Comparison of ENCODE assay signal across 20 mouse cellular contexts in the genomic region with DNA sequence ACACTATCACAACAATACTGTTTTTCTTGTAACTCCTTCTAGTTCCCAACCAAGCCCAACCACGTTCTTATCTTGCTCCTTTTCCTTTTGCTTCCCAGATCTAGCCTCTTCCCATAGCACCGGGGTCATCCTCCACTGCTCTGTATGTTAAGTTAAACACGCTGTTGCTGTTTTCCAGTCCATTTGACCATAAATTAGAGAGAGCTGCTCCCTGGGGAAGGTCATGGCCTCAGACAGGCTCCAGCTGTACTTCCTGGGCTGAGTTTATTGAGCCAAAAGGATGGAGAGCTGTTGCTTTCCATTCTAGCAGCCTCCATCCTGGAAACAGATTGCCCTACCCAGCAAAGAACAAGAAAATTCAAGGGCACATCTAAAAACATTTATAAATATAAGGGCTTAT. TPM values are rescaled to one million over a fixed set of nuclear protein-coding genes. Genes with fewer than 3 reads are reported as not detected.
DNase-seq lines count a peak whose midpoint lies in the region; ATAC-seq lines count a peak whose summit lies in the region.
"Had no signal": no experiment of that assay in that cellular context is flagged by ENCODE, and none has a peak within 500 bp of the region (broad histone marks: within the 10 kb centered on the region; RNA-seq: fewer than 3 reads in every experiment).

No protein-coding gene starts in this region.

- H3K9ac ChIP-seq in kidney, embryonic 16.5 days (replicated peaks; ENCODE audit: low read length), result no peak overlapping the region
- H3K9ac ChIP-seq: limb, embryonic 15.5 days; lung, embryonic 14.5 days had no signal

- peak; percentile 89 for ATAC-seq in kidney, embryonic 16.5 days (ENCODE audit: low FRiP score, low TSS enrichment)
- no peak for ATAC-seq in megakaryocyte, adult 5-6 weeks (ENCODE audit: poor library complexity, severe bottlenecking)
- ATAC-seq: forebrain, embryonic 16.5 days; hindbrain, postnatal 0 days; midbrain, embryonic 16.5 days had no signal

- peak; percentile 60 to 61 for DNase-seq in heart, adult 18-20 months
- no peak for DNase-seq in heart, embryonic 10.5 days (ENCODE audit: low spot score)
- DNase-seq in embryo, embryonic 10.5 days (ENCODE audit: low spot score), result peak; percentile 68
- DNase-seq in heart, adult 9 months (ENCODE audit: low spot score in 2 of 2), result peak; percentile 31 to 53
- no peak for DNase-seq in lung, postnatal 10 days
- no peak for DNase-seq in gastrocnemius, postnatal 10 days
- DNase-seq: cerebellum, adult 11-12 months; lung, embryonic 14.5 days; thymus, adult 18-20 months had no signal

- H3K4me2 ChIP-seq in kidney, embryonic 16.5 days (replicated peaks; ENCODE audit: low read depth, low read length), result no peak overlapping the region; the same call in 1 of the 2 replicates
- H3K4me2 ChIP-seq: limb, embryonic 15.5 days; lung, embryonic 14.5 days had no signal

- peaks cover 34% of the 10 kb centered on the region for H3K4me1 ChIP-seq in heart, embryonic 10.5 days
- H3K4me1 ChIP-seq in kidney, embryonic 16.5 days (ENCODE audit: insufficient read depth, low read length), result peaks cover 33% of the 10 kb centered on the region
- H3K4me1 ChIP-seq: limb, embryonic 15.5 days had no signal

- H3K27ac ChIP-seq in heart, embryonic 10.5 days, result no peak overlapping the region
- peak overlapping the region; percentile 73 for H3K27ac ChIP-seq in kidney, embryonic 16.5 days (ENCODE audit: low read length)
- H3K27ac ChIP-seq: hindbrain, postnatal 0 days; limb, embryonic 15.5 days had no signal

- 41% methylated on average over 3 of the region's 3 CpGs for WGBS in heart, embryonic 10.5 days
- WGBS in kidney, embryonic 16.5 days, result 3% methylated on average over 3 of the region's 3 CpGs

- H3K9me3 ChIP-seq in heart, embryonic 10.5 days, result no peaks in the 10 kb centered on the region
- no peaks in the 10 kb centered on the region for H3K9me3 ChIP-seq in kidney, embryonic 16.5 days (ENCODE audit: low read length)
- H3K9me3 ChIP-seq: limb, embryonic 15.5 days had no signal

- H3K36me3 ChIP-seq in heart, embryonic 10.5 days, result no peaks in the 10 kb centered on the region
- H3K36me3 ChIP-seq in kidney, embryonic 16.5 days (ENCODE audit: insufficient read depth, low read length), result no peaks in the 10 kb centered on the region
- H3K36me3 ChIP-seq: limb, embryonic 15.5 days had no signal

- H3K4me3 ChIP-seq in heart, embryonic 10.5 days, result no peak overlapping the region
- H3K4me3 ChIP-seq in kidney, embryonic 16.5 days (ENCODE audit: low read length), result no peak overlapping the region
- H3K4me3 ChIP-seq: limb, embryonic 15.5 days had no signal

- H3K27me3 ChIP-seq in heart, embryonic 10.5 days (ENCODE audit: insufficient read depth, poor library complexity, severe bottlenecking), result no peaks in the 10 kb centered on the region
- no peaks in the 10 kb centered on the region for H3K27me3 ChIP-seq in kidney, embryonic 16.5 days (ENCODE audit: insufficient read depth, low read length)
- H3K27me3 ChIP-seq: limb, embryonic 15.5 days had no signal

RNA-seq across cellular contexts. Expression of gene Gm6993, which starts 7.6 kb away (rescaled TPM):
- total RNA-seq in heart, adult 18-20 months (2021), result not detected
- polyA plus RNA-seq in heart, embryonic 10.5 days (2016; fragmentation: Nextera tagmentation; extraction: Ambion mirVana), result not detected in 2 replicates
- not detected in 2 replicates for polyA plus RNA-seq in kidney, embryonic 16.5 days (2015; fragmentation: Nextera tagmentation; extraction: Ambion mirVana)
- not detected in 2 replicates for total RNA-seq in megakaryocyte, adult 5-6 weeks (2015)
- total RNA-seq in megakaryocyte, adult 5-6 weeks (2017), result not detected in 2 replicates
- not detected for total RNA-seq in gastrocnemius, postnatal 10 days (2021)
- total RNA-seq: gastrocnemius, adult 18-20 months; hindbrain, postnatal 0 days; layer of hippocampus, adult 8-10 months; left cerebral cortex, postnatal 14 days had no signal
- polyA plus RNA-seq: C2C12; forebrain, embryonic 16.5 days; heart, embryonic 16.5 days; hindbrain, postnatal 0 days; limb, embryonic 15.5 days; lung, embryonic 14.5 days; midbrain, embryonic 16.5 days had no signal

RNA-seq across cellular contexts. Expression of gene Lamb1, which starts 16.9 kb away (rescaled TPM):
- total RNA-seq in heart, adult 18-20 months (2021), result 10 to 100 TPM; 49.0 to 56.0 TPM
- 66.1 and 102 TPM in 2 replicates for polyA plus RNA-seq in heart, embryonic 10.5 days (2016; fragmentation: Nextera tagmentation; extraction: Ambion mirVana)
- polyA plus RNA-seq in kidney, embryonic 16.5 days (2015; fragmentation: Nextera tagmentation; extraction: Ambion mirVana), result 174 and 175 TPM in 2 replicates
- 0.20 and 1.0 TPM in 2 replicates for total RNA-seq in megakaryocyte, adult 5-6 weeks (2015)
- total RNA-seq in megakaryocyte, adult 5-6 weeks (2017), result 2.5 and 9.6 TPM in 2 replicates
- 100 to 1,000 TPM; 155 to 176 TPM for total RNA-seq in gastrocnemius, postnatal 10 days (2021)

Comparison
In these comparisons a context has a peak if more than half of its experiments do, and no peak if none do; other contexts are left out.
1. DNase-seq: peak in heart, adult 18-20 months (2 of 2), embryo, embryonic 10.5 days (single experiment) and heart, adult 9 months (2 of 2); none in heart, embryonic 10.5 days (single experiment), lung, postnatal 10 days (single experiment) and gastrocnemius, postnatal 10 days (single experiment).
2. RNA of gene Lamb1, which starts 16.9 kb away (total RNA-seq): 155 to 176 TPM in gastrocnemius, postnatal 10 days and 49.0 to 56.0 TPM in heart, adult 18-20 months; 0.20 to 9.6 TPM in megakaryocyte, adult 5-6 weeks; every median in the first group is over 4 times any median in the second.